Mouse (Mus musculus) gastrocnemius, adult 2 months (tissue): Measurements from ENCODE around the gene Rpn2. TPM values are rescaled to one million over a fixed set of nuclear protein-coding genes. Genes with fewer than 3 reads are reported as not detected.

ENCODE experiments used
- DNase-seq: peaks from one replicate; pipeline ENCODE4 v3.0.0; 2022
- H3K27ac ChIP-seq: fragments of 200-600 bp; 2 replicates; pipeline ENCODE4 v1.8.1; 2022; ENCODE audit warnings: mild to moderate bottlenecking
- H3K4me3 ChIP-seq: fragments of 200-600 bp; 2 replicates; pipeline ENCODE4 v1.8.1; 2022; ENCODE audit warnings: mild to moderate bottlenecking, moderate library complexity
- CTCF ChIP-seq: fragments of 200-600 bp; IDR thresholded peaks from 2 replicates; pipeline ENCODE4 v1.8.1; 2022; ENCODE audit warnings: antibody characterized with exemption, mild to moderate bottlenecking, moderate library complexity
- intact Hi-C: fragments of 180-260 bp; cut with DNase I; formaldehyde crosslinking; loops from one replicate; pipeline ENCODE4 v1.15.1; 2025
- long read RNA-seq, 2 experiments: library from polyadenylated mRNA; stranded (forward); transcript quantifications; one replicate each; pipeline ENCODE4 v2.0.0; 2021
- total RNA-seq, 2 experiments: library from RNA; stranded (reverse); gene quantifications; 2 replicates each; pipeline ENCODE4 v1.2.3; 2021

The Rpn2 gene
- 10 to 100 TPM; 69.4 to 84.8 TPM for total RNA-seq
- long read RNA-seq, experiment 1, transcript Rpn2-202 (17 exons, 2,756 nt): major isoform, 41 of 201 reads
- long read RNA-seq, experiment 1, partial matches to known transcripts: 7 of 201 reads
- long read RNA-seq, experiment 1, other reads (novel, unspliced or antisense): 149 of 201 reads
- long read RNA-seq, experiment 2, transcript Rpn2-205 (17 exons, 1,944 nt): minor isoform, 5 of 159 reads
- long read RNA-seq, experiment 2, transcript Rpn2-202 (17 exons, 2,756 nt): major isoform, 21 of 159 reads
- long read RNA-seq, experiment 2, partial matches to known transcripts: 7 of 159 reads
- long read RNA-seq, experiment 2, other reads (novel, unspliced or antisense): 126 of 159 reads

DNA sequence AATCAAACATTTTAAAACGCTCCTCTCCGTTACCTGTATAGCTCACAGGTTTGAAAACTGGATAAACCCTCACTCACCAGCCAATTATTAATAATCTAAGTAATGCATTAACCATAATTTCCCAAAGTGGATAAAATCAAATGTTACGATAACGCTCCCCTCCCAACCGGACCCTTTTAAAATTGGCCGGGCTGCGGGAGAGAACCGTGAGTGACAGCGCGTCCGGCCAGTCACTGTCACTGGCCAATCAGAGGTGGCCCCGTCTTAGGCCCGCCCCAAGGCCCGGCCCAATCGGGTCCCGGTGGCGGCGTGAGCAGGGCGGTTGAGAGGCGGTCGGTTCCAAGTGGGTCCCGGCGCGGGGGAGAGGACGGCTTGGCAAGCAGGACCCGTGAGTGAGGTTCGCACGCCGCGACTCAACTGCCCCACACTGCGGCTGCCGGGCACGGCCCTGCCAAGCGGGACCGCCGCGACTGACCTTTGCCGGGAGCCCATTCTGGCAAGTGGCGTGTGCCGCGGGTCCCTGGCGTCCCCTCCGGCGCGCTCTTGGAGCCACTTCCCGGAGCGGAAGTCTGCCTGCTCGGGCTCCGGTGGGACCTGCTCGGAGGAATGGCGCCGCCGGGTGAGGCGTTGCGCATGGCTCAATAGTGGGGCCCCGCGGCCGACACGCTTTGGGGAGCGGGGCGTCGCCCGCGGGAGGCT, at the start of gene Rpn2:
Rpn2 (plus strand) TSS at position 301 of the 699 bp plus-strand sequence.
- peak; percentile 13; the same call in 1 of the 2 replicates for TF ChIP-seq CTCF
- intact Hi-C loops: loop anchor here (5.0 kb wide), 2 partner anchors 77 to 288 kb away; partner anchors contain the start of gene Rbl1
- peak; percentile 98 for DNase-seq
- peak within 1 kb of the TSS; percentile 85 for H3K4me3 ChIP-seq
- H3K27ac ChIP-seq: peak within 1 kb of the TSS; percentile 99

DNA sequence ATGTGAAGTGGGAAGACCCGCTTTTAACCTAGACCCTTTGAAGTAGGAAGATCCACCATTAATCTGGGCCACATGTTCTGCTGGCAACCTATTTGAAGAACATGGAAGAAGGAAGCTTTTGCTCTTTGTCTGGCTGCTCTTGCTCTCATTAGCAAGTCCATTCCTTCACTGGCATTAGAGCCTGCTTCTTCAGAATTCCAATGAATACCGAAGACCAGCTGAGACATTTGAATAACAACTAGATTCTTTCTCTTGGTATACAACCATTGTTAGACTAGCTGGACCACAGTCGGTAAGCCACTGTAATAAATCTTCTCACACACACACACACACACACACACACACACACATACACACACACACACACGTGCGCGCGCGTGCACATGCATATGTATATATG, 42.9 kb upstream of the Rpn2 start:
- Histone ChIP-seq H3K4me3 (no peak overlapping the region), H3K27ac (no peak overlapping the region)
- DNase-seq: no peak
- no peak for TF ChIP-seq CTCF
- intact Hi-C loops: no loop called here

DNA sequence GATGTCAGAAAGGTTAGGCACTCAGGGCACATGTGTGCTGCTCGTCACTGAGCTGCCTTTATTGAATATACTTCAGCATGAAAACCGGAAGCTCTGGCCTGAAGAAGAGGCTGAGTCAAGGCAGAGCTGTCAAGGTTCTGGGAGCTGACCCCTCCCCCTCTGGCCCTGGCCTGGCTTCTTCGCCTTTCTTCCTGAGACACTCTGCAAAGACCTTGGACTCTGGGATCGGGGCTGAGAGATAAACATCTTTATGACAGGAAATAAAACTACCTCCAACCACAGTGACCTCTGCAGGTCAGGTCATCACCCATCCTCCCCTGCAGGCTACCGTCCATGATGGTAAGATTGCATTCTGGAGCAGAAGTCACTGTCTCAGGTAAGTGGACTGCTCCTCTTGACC, 33.8 kb upstream of the Rpn2 start:
- intact Hi-C loops: no loop called here
- no peak for DNase-seq
- no peak for TF ChIP-seq CTCF
- Histone ChIP-seq H3K27ac (no peak overlapping the region), H3K4me3 (no peak overlapping the region)

DNA sequence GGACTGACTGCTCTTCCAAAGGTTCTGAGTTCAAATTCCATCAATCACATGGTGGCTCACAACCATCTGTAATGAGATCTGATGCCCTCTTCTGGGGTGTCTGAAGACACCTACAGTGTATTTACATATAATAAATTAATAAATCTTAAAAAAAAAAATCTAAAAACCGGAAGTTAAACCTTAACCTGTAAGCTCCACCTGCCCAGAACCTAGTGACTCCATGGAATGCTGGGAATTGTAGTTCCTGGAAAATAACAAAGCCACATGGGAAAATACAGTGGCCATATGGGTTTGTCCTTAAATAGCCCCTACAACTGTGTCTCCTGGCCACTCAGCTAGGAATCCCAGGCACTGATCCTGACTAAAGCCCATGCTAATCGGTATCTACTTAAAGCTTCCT, 33.2 kb upstream of the Rpn2 start:
- intact Hi-C loops: no loop called here
- TF ChIP-seq CTCF: no peak
- no peak for DNase-seq
- Histone ChIP-seq H3K4me3 (no peak overlapping the region), H3K27ac (no peak overlapping the region)

DNA sequence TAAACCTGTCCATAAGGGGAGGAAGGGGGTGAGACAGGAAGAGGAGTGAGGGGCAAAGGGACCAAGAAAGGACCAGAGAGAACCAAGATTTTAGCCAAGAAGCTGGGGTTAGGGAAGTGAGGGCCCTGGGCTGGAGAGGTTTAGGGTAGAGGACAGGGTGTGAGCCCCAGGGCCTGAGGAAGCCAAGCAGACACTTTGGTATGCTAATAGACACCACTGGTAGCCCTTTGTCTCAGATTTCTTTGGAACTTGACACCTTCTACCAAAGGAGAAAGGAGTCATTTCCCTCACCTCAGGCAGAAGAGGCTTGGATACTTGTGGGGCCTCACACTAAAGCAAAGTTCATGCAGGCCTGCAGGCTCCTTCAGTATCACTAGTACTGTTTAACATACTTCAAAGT, 30.7 kb upstream of the Rpn2 start:
- no peak for DNase-seq
- no peak overlapping the region for H3K4me3 ChIP-seq
- intact Hi-C loops: no loop called here

DNA sequence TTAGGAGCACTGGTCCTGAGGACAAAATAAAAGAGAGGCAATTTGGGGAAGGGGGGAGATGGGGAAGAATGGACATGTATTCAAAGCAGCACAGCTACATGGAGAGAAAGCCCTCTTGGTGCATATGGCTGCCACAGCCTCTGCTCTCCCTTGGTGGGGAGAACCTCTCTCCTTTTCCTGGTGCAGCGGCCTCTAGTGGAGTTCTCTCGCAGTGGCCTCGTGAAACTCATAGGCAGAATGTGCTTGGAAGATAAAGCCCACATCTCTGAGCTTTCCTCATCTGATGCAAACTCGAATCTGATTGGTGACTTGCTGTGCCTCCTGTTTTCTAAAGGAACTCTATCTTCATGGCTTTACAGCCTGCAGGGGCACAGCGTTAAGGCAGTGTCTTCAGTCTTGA, 19.1 kb upstream of the Rpn2 start:
- no peak overlapping the region for H3K27ac ChIP-seq
- no peak overlapping the region for H3K4me3 ChIP-seq
- peak; percentile 82 for TF ChIP-seq CTCF
- intact Hi-C loops: loop anchor here (5.0 kb wide), 1 partner anchor 132 kb away; no protein-coding TSS in a partner anchor
- peak; percentile 68 for DNase-seq

More for the DNA sequence above, 30.7 kb upstream of the Rpn2 start:
- TF ChIP-seq CTCF: no peak
- H3K27ac ChIP-seq: no peak overlapping the region

DNA sequence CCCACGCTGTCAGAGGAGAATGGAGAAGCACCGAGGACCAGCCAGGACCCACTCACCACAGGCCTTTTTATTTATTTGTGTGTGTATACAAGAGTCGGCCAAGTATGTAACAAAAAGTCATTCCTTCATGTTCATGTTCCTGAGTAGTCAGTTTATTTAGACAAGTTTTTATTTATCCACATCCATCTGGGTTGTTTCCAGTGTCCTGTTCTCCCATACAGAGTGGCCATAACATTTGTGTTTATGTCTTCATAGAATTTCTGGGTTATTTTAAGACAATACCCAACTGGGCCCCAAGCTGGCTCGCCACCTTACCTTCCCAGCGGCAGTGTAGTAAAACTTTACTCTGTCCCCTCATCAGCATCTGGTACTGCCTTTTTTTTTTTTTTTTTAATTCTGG, 16.9 kb upstream of the Rpn2 start:
- Histone ChIP-seq H3K4me3 (no peak overlapping the region), H3K27ac (no peak overlapping the region)
- DNase-seq: no peak
- intact Hi-C loops: loop anchor here (5.0 kb wide), 1 partner anchor 135 kb away; no protein-coding TSS in a partner anchor
- TF ChIP-seq CTCF: no peak

DNA sequence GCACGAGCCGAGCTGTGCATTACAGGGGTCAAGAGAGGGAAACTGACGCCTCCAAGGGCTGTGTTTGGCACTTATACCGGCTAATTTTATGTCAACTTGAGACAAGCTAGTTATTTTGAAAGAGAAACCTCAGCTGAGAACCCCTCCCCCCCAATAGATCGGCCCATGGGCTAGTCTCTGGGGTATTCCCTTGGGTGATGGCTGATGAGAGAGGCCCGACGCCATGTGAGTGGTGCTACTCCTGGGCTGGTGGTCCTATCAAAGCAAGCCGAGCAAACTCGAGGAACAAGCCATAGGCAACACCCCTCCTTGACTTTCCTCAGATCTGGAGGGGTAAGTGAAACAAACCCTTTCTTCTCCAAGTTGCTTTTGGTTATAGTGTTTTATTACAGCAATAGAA, 16.3 kb upstream of the Rpn2 start:
- DNase-seq: no peak
- TF ChIP-seq CTCF: no peak
- Histone ChIP-seq H3K27ac (no peak overlapping the region), H3K4me3 (no peak overlapping the region)
- intact Hi-C loops: loop anchor here (5.0 kb wide), 1 partner anchor 135 kb away; no protein-coding TSS in a partner anchor

DNA sequence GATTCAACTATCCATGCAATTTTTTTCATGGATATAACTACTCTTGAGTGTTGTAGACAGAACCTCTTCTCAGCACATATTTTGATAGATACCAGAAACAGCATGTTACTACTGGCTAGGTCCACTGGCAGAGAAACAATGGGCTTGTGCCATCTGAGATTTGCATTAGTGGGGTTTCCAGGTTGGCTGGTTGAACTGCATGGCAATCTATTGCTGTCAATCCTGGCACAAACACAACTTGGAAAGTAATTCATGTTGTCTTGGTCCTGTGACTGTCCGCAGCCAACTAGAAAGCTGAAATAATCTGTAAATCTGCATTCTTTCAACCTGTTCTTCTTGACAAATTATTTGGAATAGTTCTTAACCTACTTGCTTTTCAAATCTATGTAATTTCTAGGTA, 15.7 kb upstream of the Rpn2 start:
- intact Hi-C loops: loop anchor here (5.0 kb wide), 1 partner anchor 136 kb away; no protein-coding TSS in a partner anchor
- TF ChIP-seq CTCF: no peak
- Histone ChIP-seq H3K27ac (no peak overlapping the region), H3K4me3 (no peak overlapping the region)
- no peak for DNase-seq

DNA sequence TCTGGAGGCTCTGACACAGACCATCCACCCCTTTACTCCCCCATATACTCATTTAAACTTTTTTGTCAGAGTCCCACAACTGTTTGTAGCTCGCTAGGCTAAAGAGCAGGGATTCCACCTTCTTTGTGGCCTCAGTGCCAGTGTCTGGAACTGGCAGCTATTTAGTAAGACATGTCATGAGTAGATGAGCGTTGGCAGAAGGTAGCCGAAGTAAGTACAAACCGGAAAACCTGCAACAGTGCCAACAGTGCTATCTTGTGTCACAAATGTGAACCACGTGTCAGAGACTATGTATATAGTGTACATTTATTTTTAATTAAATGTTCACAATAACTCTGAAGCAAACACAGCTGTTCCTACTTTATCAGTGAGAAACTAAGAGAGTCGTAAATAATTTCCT, 15.0 kb upstream of the Rpn2 start:
- Histone ChIP-seq H3K4me3 (no peak overlapping the region), H3K27ac (no peak overlapping the region)
- no peak for DNase-seq
- intact Hi-C loops: loop anchor here (5.0 kb wide), 1 partner anchor 137 kb away; no protein-coding TSS in a partner anchor
- no peak for TF ChIP-seq CTCF

DNA sequence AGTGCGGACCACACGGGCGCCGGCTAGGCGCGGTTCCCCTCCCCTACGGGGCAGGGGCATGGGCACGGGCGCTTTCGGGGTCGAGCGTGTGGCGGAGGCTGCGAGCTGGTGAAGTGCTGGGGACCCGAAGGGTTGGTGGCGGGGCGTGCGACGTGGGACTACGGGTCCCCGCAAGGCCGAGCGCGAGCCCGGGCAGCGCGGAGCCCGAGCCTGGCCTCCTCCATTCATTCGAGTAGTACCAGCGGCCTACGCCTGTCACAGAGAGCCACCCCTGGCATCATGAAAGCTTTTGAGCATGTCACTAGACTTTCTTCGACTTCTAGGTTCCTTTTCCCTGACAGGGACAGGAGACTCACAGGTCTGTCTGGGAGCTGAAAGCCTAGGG, 591 bp downstream of the Rpn2 start, which contains the start of gene Mroh8:
Mroh8 (minus strand) TSS at position 134 of the 385 bp plus-strand sequence.
- no peak for DNase-seq
- TF ChIP-seq CTCF: no peak
- peak within 1 kb of the TSS; percentile 85 for H3K4me3 ChIP-seq
- H3K27ac ChIP-seq: peak within 1 kb of the TSS; percentile 99
- intact Hi-C loops: loop anchor here (5.0 kb wide), 2 partner anchors 77 to 288 kb away; partner anchors contain the start of gene Rbl1

DNA sequence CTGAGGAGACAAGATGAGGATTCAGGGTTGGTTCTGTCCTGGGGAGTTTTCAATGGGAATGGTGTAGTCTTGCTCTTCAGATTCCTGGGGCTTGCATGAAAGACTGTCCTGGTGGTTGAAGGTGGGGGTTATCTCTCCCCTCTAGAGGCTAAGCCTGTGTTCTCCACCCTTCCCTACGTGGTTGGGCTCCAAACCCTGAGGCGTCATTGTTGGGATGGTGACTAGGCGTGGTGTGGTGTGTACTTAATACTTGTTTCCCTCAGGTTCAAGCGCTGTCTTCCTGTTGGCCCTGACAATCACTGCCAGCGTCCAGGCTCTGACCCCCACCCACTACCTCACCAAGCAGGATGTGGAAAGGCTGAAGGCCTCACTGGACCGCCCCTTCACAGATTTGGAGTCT, 4.5 kb downstream of the Rpn2 start:
- no peak overlapping the region for H3K4me3 ChIP-seq

DNA sequence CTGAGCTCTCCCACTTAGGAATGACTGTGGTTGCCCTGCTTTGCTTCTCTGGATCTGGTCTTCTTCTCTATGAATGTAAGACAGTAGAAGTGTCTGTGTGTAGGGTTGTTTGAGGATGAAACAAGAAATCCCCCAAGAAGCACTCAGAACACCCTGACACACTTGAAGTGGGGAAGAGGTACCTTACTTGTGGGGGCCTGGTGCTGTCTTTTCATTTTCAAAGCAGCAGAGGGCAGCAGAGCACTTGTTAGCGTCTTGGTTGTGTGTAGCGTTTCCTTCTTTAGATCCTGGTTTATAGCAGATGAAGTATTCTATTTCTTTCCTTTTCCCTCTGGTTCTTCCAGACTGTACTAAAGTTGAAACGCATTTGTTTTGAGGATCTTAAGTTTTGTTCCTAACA, 8.7 kb downstream of the Rpn2 start:
- intact Hi-C loops: no loop called here
- peak; percentile 50 for DNase-seq
- Histone ChIP-seq H3K4me3 (peak overlapping the region; percentile 34; the same call in 1 of the 2 replicates), H3K27ac (peak overlapping the region; percentile 40; the same call in 1 of the 2 replicates)
- peak; percentile 78 for TF ChIP-seq CTCF

More for the DNA sequence above, 4.5 kb downstream of the Rpn2 start:
- H3K27ac ChIP-seq: no peak overlapping the region
- intact Hi-C loops: no loop called here
- TF ChIP-seq CTCF: no peak
- no peak for DNase-seq
